Comparison of ENCODE assay signal across 8 mouse cellular contexts in genomic region chr1:128590816-128591720, GRCm38 (mm10). TPM values are rescaled to one million over a fixed set of nuclear protein-coding genes. Genes with fewer than 3 reads are reported as not detected.
A peak's percentile ranks its signal among the peaks of the same experiment; 100 is the strongest.
DNase-seq lines count a peak whose midpoint lies in the region; ATAC-seq and TF ChIP-seq lines count a peak whose summit lies in the region.

No protein-coding gene starts in this region.

- H3K4me2 ChIP-seq in intestine, postnatal 0 days (replicated peaks; ENCODE audit: low read depth) = peak overlapping the region; percentile 88
- H3K4me2 ChIP-seq in lung, embryonic 16.5 days (ENCODE audit: low read depth, low read length) = peak overlapping the region; percentile 88
- H3K4me2 ChIP-seq in neural tube, embryonic 15.5 days = peak overlapping the region; percentile 96

- TF ChIP-seq CTCF in intestine, postnatal 0 days (IDR thresholded peaks at IDR 0.05; ENCODE audit: low read depth) = no peak

- peaks cover 8% of the 10 kb centered on the region; the same call in 1 of the 2 replicates for H3K4me1 ChIP-seq in intestine, postnatal 0 days (replicated peaks; ENCODE audit: control insufficient read depth, insufficient read depth, low read length)
- H3K4me1 ChIP-seq in lung, embryonic 16.5 days (replicated peaks; ENCODE audit: control insufficient read depth, insufficient read depth, low read length) = peaks cover 28% of the 10 kb centered on the region
- peaks cover 53% of the 10 kb centered on the region for H3K4me1 ChIP-seq in neural tube, embryonic 15.5 days

- H3K9me3 ChIP-seq in intestine, postnatal 0 days (ENCODE audit: control insufficient read depth) = no peaks in the 10 kb centered on the region
- no peaks in the 10 kb centered on the region for H3K9me3 ChIP-seq in lung, embryonic 16.5 days (ENCODE audit: control insufficient read depth, low read length)
- H3K9me3 ChIP-seq in neural tube, embryonic 15.5 days (replicated peaks) = no peaks in the 10 kb centered on the region

- under 1% methylated on average over 63 of the region's 63 CpGs for WGBS in intestine, postnatal 0 days
- WGBS in lung, embryonic 16.5 days = under 1% methylated on average over 63 of the region's 63 CpGs
- WGBS in neural tube, embryonic 15.5 days = under 1% methylated on average over 63 of the region's 63 CpGs

- H3K4me3 ChIP-seq in intestine, postnatal 0 days (ENCODE audit: low read depth, low read length) = peak overlapping the region; percentile 52
- H3K4me3 ChIP-seq in lung, embryonic 16.5 days (ENCODE audit: low read length) = peak overlapping the region; percentile 75
- H3K4me3 ChIP-seq in neural tube, embryonic 15.5 days (replicated peaks) = peak overlapping the region; percentile 60

- no peak overlapping the region for H3K27ac ChIP-seq in intestine, postnatal 0 days (ENCODE audit: low read depth, low read length)
- H3K27ac ChIP-seq in lung, embryonic 16.5 days (ENCODE audit: low read length) = peak overlapping the region; percentile 76
- peak overlapping the region; percentile 68 for H3K27ac ChIP-seq in neural tube, embryonic 15.5 days (replicated peaks)

- peaks cover 16% of the 10 kb centered on the region for H3K27me3 ChIP-seq in intestine, postnatal 0 days (replicated peaks; ENCODE audit: control insufficient read depth, insufficient read depth, low read length)
- H3K27me3 ChIP-seq in lung, embryonic 16.5 days (ENCODE audit: control insufficient read depth, insufficient read depth, low read depth, low read length) = no peaks in the 10 kb centered on the region
- H3K27me3 ChIP-seq in neural tube, embryonic 15.5 days (replicated peaks) = peaks cover 13% of the 10 kb centered on the region; the same call in 1 of the 2 replicates

- ATAC-seq in intestine, postnatal 0 days = peak; percentile 5; the same call in 1 of the 2 replicates
- ATAC-seq in lung, embryonic 16.5 days (ENCODE audit: low read depth) = no peak
- 0 out of 2 replicates have a peak, but pooled peaks have one; percentile 10 for ATAC-seq in neural tube, embryonic 15.5 days (ENCODE audit: low FRiP score)

- H3K36me3 ChIP-seq in intestine, postnatal 0 days (ENCODE audit: control insufficient read depth, insufficient read depth) = no peaks in the 10 kb centered on the region
- H3K36me3 ChIP-seq in lung, embryonic 16.5 days (ENCODE audit: control insufficient read depth, insufficient read depth, low read length) = peaks cover 3% of the 10 kb centered on the region
- no peaks in the 10 kb centered on the region for H3K36me3 ChIP-seq in neural tube, embryonic 15.5 days

- peak; percentile 7 for DNase-seq in ovary, postnatal 14 days (ENCODE audit: low spot score)
- DNase-seq in ovary, postnatal 10 days (ENCODE audit: low spot score) = no peak
- peak; percentile 49 for DNase-seq in embryo, embryonic 10.5 days (ENCODE audit: low spot score)
- DNase-seq in heart, adult 18-20 months = peak; percentile 65 to 75
- peak; percentile 91 for DNase-seq in thymus, postnatal 25 days

- H3K9ac ChIP-seq in intestine, postnatal 0 days (ENCODE audit: low read depth, low read length) = peak overlapping the region; percentile 8; the same call in 1 of the 2 replicates
- peak overlapping the region; percentile 77 for H3K9ac ChIP-seq in lung, embryonic 16.5 days (ENCODE audit: low read length)
- H3K9ac ChIP-seq in neural tube, embryonic 15.5 days (replicated peaks) = peak overlapping the region; percentile 60

RNA-seq across cellular contexts. Expression of gene Cxcr4, which starts 1.0 kb away (rescaled TPM):
- 10 to 100 TPM in 1 of 2 experiments, 1 to 10 TPM in 1; 8.9 to 14.7 TPM for total RNA-seq in heart, adult 18-20 months (2021)
- 1.3 TPM in 2 replicates for polyA plus RNA-seq in intestine, postnatal 0 days (2015; fragmentation: Nextera tagmentation; extraction: Ambion mirVana)
- polyA plus RNA-seq in lung, embryonic 16.5 days (2015; fragmentation: Nextera tagmentation; extraction: Ambion mirVana) = 9.0 and 9.1 TPM in 2 replicates
- 4.2 and 5.5 TPM in 2 replicates for polyA plus RNA-seq in neural tube, embryonic 15.5 days (2015; fragmentation: Nextera tagmentation; extraction: Ambion mirVana)

Comparison
In these comparisons a context has a peak if more than half of its experiments do, and no peak if none do; other contexts are left out.
1. H3K9ac ChIP-seq: peak in every context shown above with its lines; median percentile 77 in lung, embryonic 16.5 days; 60 in neural tube, embryonic 15.5 days; 8 in intestine, postnatal 0 days.